Mouse (Mus musculus): ENCODE data around the gene Tmcc3. TPM values are rescaled to one million over a fixed set of nuclear protein-coding genes. Genes with fewer than 3 reads are reported as not detected.

Tmcc3 gene
- polyA plus RNA-seq, 1 experiment from 2014 or later = 2.3 TPM

DNA sequence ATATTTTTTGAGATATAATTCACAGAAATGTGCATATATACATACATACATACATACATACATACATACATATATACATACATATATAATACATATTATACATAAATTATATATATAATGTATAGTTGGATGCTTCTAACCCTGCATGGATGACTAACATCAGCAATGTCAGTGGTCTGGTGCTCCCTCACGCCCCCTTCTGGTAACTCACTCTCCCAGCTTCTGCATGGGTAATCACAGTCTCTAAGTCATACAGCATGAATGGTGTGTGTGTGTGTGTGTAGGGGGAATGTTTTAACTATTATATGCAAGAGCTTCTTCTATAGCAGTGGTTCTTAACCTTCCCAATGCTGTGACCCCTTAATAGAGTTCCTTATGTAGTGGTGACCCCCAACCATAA, 250.4 kb downstream of the Tmcc3 start:
- H3K27me3 ChIP-seq (ENCODE audit: poor library complexity, severe bottlenecking) = no peaks in the 10 kb centered on the region
- DNase-seq (ENCODE audit: extremely low spot score, low spot score) = no peak
- peaks cover 31% of the 10 kb centered on the region for H3K4me1 ChIP-seq
- H3K36me3 ChIP-seq (replicated peaks) = no peaks in the 10 kb centered on the region
- H3K4me3 ChIP-seq = no peak overlapping the region
- H3K27ac ChIP-seq = no peak overlapping the region
- no peaks in the 10 kb centered on the region for H3K9me3 ChIP-seq
- 11% methylated on average over 1 of the region's 1 CpGs for WGBS

- no peak overlapping the region for H3K4me3 ChIP-seq
- no peaks in the 10 kb centered on the region for H3K36me3 ChIP-seq (replicated peaks)
- WGBS = 95% methylated on average over 3 of the region's 3 CpGs
- H3K27me3 ChIP-seq (ENCODE audit: poor library complexity, severe bottlenecking) = no peaks in the 10 kb centered on the region
- H3K4me1 ChIP-seq = peaks cover 31% of the 10 kb centered on the region
- H3K27ac ChIP-seq = no peak overlapping the region
- no peaks in the 10 kb centered on the region for H3K9me3 ChIP-seq
- DNase-seq (ENCODE audit: extremely low spot score, low spot score) = no peak
Observed at GRCm38 (mm10) chr10:94562991-94563390, 251.2 kb downstream of the Tmcc3 start.

DNA sequence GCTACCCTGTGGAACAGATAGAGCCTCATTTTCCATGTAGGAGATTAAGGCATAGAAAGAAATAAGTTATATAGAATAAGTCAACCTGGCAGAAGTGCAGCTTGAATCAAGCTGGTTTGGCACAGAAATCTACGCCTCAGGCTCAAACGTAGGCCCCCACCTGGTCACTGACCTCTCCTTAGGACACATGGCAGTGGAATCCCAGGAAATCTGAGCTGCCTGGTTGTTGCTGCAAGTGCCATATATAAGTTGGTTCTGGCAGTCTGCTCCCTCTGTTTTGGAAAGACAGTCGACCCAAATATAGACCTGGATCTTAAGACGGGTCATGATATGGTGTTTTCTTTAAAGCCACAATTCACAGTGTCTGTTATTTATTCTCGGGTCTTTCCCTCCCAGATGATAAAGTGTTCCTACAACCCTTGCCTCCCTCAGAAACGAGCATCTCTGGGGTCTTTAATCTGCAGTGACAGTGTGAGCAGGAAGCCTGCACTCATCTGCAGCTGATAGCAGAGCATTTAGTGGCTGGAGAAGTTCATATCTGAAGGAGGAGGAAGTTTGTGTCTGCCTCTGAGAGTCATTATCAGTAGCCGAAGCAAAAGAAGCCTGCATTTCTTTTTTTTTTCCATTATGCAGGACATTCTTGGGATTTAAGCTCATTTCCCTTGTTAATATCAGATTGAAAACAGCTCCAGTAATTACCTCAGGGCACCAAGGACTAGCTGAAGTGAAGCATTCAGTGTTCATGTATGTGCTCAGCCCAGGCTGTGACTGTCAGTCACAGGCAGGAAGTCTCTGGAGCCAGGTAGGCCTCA, 253.9 kb downstream of the Tmcc3 start:
- DNase-seq (ENCODE audit: extremely low spot score, low spot score) = no peak
- H3K9me3 ChIP-seq = no peaks in the 10 kb centered on the region
- 0 out of 2 replicates have a peak overlapping the region, but pooled peaks have one; percentile 21 for H3K27ac ChIP-seq
- peaks cover 21% of the 10 kb centered on the region for H3K4me1 ChIP-seq
- H3K36me3 ChIP-seq (replicated peaks) = no peaks in the 10 kb centered on the region
- H3K4me3 ChIP-seq = no peak overlapping the region
- no peaks in the 10 kb centered on the region for H3K27me3 ChIP-seq (ENCODE audit: poor library complexity, severe bottlenecking)
- 66% methylated on average over 7 of the region's 7 CpGs for WGBS

- Histone ChIP-seq H3K27me3 (ENCODE audit: poor library complexity, severe bottlenecking) (no peaks in the 10 kb centered on the region), H3K36me3 (replicated peaks) (no peaks in the 10 kb centered on the region), H3K4me1 (peaks cover 20% of the 10 kb centered on the region), H3K4me3 (no peak overlapping the region), H3K27ac (no peak overlapping the region), H3K9me3 (no peaks in the 10 kb centered on the region)
- no peak for DNase-seq (ENCODE audit: extremely low spot score, low spot score)
- 76% methylated on average over 21 of the region's 21 CpGs for WGBS
Observed at GRCm38 (mm10) chr10:94566222-94566868, 254.6 kb downstream of the Tmcc3 start.

DNA sequence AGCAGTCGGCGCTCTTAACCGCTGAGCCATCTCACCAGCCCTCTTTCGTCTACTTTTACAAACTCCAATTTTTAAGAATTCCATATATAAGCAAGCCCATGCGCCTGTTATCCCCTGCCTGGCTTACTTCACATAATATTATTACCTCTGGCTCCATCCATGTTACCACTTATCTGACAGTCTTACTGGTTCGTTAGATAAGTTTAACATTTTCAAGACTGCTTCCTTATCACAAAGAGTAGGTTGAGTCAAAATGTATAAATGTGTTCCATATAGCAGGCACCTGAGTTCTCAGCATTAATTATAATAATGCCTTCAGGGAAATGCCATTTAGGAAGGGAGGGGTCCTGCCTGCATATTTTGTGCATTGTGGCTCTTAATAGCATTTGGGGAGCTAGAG, 255.5 kb downstream of the Tmcc3 start:
- 93% methylated on average over 6 of the region's 6 CpGs for WGBS
- no peaks in the 10 kb centered on the region for H3K9me3 ChIP-seq
- H3K4me1 ChIP-seq = peaks cover 15% of the 10 kb centered on the region
- H3K4me3 ChIP-seq = no peak overlapping the region
- no peak overlapping the region for H3K27ac ChIP-seq
- no peak for DNase-seq (ENCODE audit: extremely low spot score, low spot score)
- no peaks in the 10 kb centered on the region for H3K27me3 ChIP-seq (ENCODE audit: poor library complexity, severe bottlenecking)
- no peaks in the 10 kb centered on the region for H3K36me3 ChIP-seq (replicated peaks)

DNA sequence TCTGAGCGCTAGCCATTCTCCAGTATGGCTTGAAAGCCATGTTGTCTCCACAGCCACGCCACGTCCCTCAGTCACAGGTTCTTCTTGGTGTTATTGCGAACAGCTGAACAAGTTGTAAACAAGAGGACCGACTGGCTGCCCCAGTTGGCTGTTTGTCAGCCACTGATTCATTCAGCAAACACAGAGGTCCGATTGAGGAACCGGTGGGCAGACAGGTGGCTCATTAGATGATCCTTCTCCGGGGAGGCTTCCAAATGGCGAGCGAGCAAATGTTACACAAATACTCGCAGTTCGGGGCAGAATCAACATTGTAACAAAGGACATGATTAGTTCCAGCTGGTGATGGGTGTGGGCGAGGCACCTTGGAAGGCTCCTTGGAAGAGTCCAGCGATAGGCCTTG, 256.2 kb downstream of the Tmcc3 start:
- H3K4me1 ChIP-seq = peaks cover 15% of the 10 kb centered on the region
- H3K9me3 ChIP-seq = no peaks in the 10 kb centered on the region
- no peaks in the 10 kb centered on the region for H3K36me3 ChIP-seq (replicated peaks)
- H3K27me3 ChIP-seq (ENCODE audit: poor library complexity, severe bottlenecking) = no peaks in the 10 kb centered on the region
- H3K27ac ChIP-seq = no peak overlapping the region
- DNase-seq (ENCODE audit: extremely low spot score, low spot score) = no peak
- WGBS = 88% methylated on average over 14 of the region's 14 CpGs
- H3K4me3 ChIP-seq = no peak overlapping the region

DNA sequence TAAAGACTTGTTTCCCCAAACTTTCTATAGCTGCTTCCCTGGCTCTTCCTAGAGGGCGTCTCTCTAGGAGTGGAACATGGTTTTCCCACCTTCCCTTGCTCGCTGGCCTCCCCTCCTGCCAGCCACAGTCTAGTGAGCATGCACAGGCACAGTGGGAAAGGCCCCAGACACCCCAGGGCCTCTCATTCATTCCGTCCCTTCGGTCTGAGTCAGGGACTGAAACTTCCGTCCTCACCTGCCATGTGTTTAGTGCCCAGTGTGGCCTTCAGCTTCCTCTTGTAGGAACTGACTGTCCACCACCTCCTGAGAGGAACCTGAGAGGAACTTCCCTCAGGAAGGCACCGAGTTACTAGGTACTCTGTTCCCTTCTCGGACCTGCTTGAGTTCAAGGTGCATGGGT, 257.1 kb downstream of the Tmcc3 start:
- H3K36me3 ChIP-seq (replicated peaks) = no peaks in the 10 kb centered on the region
- no peaks in the 10 kb centered on the region for H3K27me3 ChIP-seq (ENCODE audit: poor library complexity, severe bottlenecking)
- no peak for DNase-seq (ENCODE audit: extremely low spot score, low spot score)
- 80% methylated on average over 7 of the region's 7 CpGs for WGBS
- no peak overlapping the region for H3K4me3 ChIP-seq
- H3K9me3 ChIP-seq = no peaks in the 10 kb centered on the region
- H3K27ac ChIP-seq = no peak overlapping the region
- peaks cover 15% of the 10 kb centered on the region for H3K4me1 ChIP-seq

DNA sequence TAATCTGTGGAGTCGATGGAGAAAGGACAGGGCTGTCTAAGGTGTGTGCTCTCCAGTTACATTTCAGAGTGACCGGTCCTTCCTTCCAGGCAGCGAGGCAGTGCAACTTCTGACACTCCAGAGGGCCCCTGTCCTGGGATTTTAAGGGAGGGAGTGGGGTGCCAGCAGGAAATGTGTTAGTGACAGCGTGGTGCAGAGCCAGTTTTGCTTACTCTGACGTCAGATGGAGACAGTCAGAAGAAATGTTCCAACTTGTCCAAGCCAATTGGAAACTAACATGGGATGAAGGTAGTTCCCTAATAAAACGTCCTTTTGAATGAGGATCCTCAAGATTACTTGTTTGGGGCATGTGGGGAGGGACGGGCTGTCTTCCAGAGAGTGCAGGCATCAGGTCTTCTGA, 258.0 kb downstream of the Tmcc3 start:
- Histone ChIP-seq H3K27me3 (ENCODE audit: poor library complexity, severe bottlenecking) (no peaks in the 10 kb centered on the region), H3K4me1 (peaks cover 17% of the 10 kb centered on the region), H3K36me3 (replicated peaks) (no peaks in the 10 kb centered on the region), H3K9me3 (no peaks in the 10 kb centered on the region), H3K27ac (no peak overlapping the region), H3K4me3 (no peak overlapping the region)
- DNase-seq (ENCODE audit: extremely low spot score, low spot score) = no peak
- 81% methylated on average over 7 of the region's 7 CpGs for WGBS

GRCm38 (mm10) chr10:94571927-94572620, 260.3 kb downstream of the Tmcc3 start:
- WGBS = 91% methylated on average over 9 of the region's 9 CpGs
- Histone ChIP-seq H3K27me3 (ENCODE audit: poor library complexity, severe bottlenecking) (no peaks in the 10 kb centered on the region), H3K27ac (no peak overlapping the region), H3K9me3 (no peaks in the 10 kb centered on the region), H3K36me3 (replicated peaks) (no peaks in the 10 kb centered on the region), H3K4me1 (peaks cover 13% of the 10 kb centered on the region), H3K4me3 (no peak overlapping the region)
- no peak for DNase-seq (ENCODE audit: extremely low spot score, low spot score)

DNA sequence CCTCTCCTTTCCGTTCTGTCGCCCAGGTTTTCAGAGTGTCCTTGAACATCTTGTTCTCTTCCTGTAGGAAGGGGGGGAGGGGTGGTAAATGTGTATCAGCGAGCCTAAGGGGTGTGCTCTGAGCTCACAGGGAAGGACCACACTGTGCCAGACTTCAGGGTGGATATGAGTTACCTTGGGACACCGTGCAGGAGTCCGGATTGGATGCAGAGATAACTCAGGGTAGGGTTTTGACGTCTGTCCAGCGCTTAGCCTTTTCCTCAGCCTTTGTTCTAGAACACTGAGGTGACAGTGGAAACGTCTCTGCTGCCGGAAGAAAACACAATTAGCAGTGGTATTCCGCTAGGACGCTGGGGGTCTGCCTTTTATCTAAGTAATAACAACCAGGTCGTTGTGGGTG, 261.0 kb downstream of the Tmcc3 start:
- no peak overlapping the region for H3K27ac ChIP-seq
- 81% methylated on average over 12 of the region's 12 CpGs for WGBS
- H3K27me3 ChIP-seq (ENCODE audit: poor library complexity, severe bottlenecking) = no peaks in the 10 kb centered on the region
- H3K9me3 ChIP-seq = no peaks in the 10 kb centered on the region
- no peaks in the 10 kb centered on the region for H3K36me3 ChIP-seq (replicated peaks)
- peaks cover 13% of the 10 kb centered on the region for H3K4me1 ChIP-seq
- no peak for DNase-seq (ENCODE audit: extremely low spot score, low spot score)
- H3K4me3 ChIP-seq = no peak overlapping the region

DNA sequence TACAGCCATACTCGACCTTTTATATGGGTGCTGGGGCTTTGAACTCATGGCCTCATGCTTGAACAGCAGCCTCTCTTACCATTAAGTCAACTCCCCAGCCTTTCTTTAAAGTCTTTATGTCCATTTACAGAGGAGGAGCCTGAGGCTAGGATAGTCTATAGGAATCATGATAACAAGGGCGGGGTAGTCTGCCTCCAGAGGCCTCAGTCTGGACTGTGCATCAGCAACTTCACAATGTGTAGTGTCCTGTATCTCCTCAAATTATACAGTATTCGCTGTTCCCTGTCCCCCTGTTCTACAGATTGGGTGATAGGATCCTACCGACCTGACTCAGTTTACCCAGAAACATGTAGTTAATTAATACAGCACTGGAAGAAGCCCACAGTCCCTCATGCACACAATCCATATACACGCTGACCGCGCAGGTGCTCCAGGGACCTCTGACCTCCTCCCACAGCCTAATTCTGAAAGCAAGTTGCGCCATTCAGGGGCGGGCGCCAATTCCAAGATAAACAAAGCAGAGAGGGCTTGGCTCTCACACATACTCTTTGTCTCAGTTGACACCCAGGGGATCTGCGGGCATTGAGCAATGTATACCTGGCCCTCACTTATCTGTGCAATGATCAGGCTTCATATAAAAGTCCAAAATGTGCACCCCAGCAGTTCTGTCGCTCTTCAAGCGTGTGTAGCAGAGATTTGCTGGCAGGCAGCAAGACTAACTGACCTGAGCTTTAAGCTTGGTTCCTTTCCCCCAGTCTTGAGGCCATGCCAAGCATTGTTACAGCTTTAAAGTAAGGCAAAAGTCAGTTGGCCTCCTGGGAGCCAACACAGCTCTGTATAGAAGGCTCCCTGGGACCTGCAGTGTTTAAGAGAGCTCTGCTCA, 262.9 kb downstream of the Tmcc3 start:
- H3K36me3 ChIP-seq (replicated peaks) = no peaks in the 10 kb centered on the region
- H3K4me3 ChIP-seq = no peak overlapping the region
- peaks cover 13% of the 10 kb centered on the region for H3K4me1 ChIP-seq
- H3K27ac ChIP-seq = peak overlapping the region; percentile 16; the same call in 1 of the 2 replicates
- WGBS = 88% methylated on average over 13 of the region's 13 CpGs
- H3K9me3 ChIP-seq = no peaks in the 10 kb centered on the region
- no peak for DNase-seq (ENCODE audit: extremely low spot score, low spot score)
- no peaks in the 10 kb centered on the region for H3K27me3 ChIP-seq (ENCODE audit: poor library complexity, severe bottlenecking)

DNA sequence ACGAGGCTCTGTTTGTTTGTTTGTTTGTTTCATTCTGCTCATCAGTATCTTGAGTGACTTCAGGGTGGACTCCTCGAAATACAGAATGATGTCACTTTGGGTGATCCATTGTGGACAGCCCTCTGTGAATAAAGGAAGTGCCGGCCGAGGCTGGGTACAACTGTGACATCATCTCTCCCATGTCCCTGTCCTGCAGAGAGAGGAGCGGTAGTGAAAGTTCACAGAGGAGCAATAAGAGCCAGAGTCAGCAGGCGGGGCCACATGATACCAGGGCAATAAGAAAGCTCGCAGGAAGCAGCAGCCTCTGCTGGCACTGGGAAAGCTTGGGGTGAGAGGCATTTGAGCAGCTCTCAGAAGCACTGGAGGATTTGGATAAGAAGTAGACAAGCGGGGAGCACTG, 264.2 kb downstream of the Tmcc3 start:
- no peak for DNase-seq (ENCODE audit: extremely low spot score, low spot score)
- H3K27me3 ChIP-seq (ENCODE audit: poor library complexity, severe bottlenecking) = no peaks in the 10 kb centered on the region
- WGBS = 75% methylated on average over 8 of the region's 8 CpGs
- H3K4me3 ChIP-seq = no peak overlapping the region
- no peaks in the 10 kb centered on the region for H3K36me3 ChIP-seq (replicated peaks)
- peaks cover 13% of the 10 kb centered on the region for H3K4me1 ChIP-seq
- H3K27ac ChIP-seq = no peak overlapping the region
- H3K9me3 ChIP-seq = no peaks in the 10 kb centered on the region
